Mouse (Mus musculus) urinary bladder, postnatal 36 days (tissue): ENCODE results near the gene Lrfn4.

Source experiments
- DNase-seq, 2 experiments: peaks; one replicate each; pipeline ENCODE4 v3.0.0; 2022; ENCODE audit warnings: low spot score in 2 of 2, mixed read lengths in 1 of 2

The Lrfn4 gene

DNA sequence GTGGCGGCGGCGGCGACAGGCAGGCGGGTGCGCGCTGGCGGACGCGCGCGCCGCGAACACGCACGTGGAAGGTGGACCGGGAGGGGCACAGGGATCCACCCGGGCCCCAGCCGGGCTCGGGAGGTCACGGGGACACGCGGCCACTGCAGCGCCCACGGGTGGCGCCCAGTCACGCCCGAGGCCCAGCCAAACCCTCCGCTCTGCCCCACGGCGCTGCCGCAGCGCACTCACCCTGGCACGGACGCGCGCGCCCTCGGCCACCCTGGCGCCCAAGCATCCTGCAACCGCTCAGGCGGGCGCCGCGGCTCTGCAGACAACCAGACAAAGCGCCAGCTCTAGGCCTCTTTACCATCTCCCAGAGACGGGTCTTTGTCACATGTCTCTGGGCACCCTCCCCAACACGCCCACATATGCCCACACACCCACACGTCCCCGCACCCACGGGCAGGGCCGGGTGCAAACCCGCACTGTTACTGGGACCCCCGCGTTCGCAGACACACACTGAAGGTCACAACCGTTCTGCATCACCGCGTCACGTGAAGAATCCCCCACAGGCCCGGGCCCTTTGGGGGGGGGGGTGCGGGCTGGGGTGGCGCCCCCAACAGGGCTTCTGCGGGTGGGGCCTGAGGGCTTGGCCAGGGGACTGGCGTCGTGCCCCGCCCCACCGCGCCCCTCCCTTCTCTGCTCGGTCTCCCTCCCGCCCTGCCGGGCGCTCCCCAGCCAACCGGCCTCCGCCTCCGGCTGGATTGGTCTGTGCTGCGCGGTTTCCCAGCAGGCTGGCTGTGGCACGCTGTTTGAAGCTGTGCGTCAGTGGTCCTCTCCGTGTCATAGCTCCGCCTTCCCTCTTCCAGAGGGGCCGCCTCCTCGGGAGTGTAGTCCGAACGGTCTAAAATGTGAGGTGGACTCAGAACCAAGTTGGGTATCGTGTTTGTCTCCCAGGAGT, at the start of gene Lrfn4:
Lrfn4 (minus strand) TSS at position 517 of the 943 bp plus-strand sequence.
- DNase-seq: peak; percentile 52 to 77

DNA sequence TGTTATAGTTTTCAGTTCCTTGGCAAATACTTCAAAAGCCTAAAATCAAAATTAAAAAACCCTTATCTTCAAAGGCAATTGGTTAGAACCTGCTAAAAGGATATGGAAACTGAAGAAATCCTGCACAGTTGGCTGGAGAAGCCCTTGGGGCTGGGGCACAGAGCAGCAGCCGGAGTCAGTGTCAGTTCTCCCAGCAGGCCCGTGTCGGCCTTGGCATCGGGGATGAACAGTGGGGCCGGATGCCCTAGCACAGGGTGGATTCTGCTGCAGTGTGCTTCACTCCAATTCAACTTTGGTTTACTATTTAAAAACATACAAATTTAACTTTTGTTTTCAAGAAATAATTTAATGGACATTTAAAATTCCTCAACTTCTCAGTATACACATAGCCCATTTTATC, 42.7 kb upstream of the Lrfn4 start:
- no peak for DNase-seq

DNA sequence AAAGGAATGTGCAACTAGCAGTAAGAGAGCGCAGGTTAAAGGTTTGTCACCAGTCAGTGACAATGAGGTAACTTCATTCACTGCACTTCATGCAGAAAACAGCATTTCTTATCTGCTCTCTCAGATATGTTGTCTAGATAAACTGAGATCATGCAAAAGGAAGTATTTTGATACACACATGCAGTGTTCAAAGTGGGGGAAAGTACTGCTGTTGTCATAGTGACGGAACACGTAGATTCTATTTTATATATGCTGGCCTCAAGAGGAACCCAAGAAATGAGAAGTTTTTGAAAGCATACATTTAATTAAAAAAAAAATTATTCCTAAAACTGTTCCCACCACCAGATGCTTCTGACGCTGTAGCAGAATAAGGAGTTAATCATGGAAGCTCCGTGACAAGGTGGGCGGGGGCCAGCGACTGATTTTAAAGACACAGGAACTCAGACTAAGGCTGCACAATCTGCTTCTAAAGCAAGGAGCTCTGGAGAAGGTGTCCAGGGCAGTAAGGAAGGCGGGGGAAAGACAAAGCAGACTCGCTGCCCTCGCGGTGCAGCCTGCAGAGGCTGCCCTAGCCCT, 31.5 kb upstream of the Lrfn4 start:
- DNase-seq: no peak

DNA sequence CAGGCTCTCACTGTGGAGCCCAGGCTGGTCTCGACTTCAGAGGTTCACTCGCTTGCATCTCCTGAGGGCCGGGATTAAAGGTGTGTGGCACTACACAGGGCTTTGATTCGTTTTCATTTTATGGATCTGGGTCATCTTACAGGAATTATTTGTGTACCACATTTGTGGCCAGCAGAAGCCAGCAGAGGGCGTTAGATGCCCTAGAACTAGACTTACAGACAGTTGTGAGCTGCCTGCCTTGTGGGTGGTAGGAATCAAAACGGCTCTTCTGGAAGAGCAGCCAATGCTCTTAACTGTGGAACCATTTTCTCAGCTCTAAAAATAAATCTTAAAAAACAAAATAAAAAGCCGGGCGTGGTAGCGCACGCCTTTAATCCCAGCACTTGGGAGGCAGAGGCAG, 28.8 kb upstream of the Lrfn4 start:
- no peak for DNase-seq

DNA sequence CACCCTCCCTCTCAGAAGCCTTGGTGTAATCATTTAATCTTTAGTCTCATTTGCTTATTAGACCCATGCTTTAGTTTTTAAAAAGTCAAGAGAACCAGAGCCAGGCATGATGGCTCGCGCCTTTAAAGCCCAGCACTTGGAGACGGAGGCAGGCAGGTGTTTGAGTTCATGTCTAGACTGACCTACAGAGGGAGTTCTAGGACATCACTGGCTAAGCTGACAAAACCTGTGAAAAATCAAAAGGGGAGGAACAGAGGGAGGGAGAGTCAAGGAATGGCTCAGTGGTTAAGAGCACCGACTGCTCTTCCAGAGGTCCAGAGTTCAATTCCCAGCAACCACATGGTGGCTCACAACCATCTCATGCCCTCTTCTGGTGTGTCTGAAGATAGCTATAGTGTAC, 20.5 kb upstream of the Lrfn4 start:
- no peak for DNase-seq

DNA sequence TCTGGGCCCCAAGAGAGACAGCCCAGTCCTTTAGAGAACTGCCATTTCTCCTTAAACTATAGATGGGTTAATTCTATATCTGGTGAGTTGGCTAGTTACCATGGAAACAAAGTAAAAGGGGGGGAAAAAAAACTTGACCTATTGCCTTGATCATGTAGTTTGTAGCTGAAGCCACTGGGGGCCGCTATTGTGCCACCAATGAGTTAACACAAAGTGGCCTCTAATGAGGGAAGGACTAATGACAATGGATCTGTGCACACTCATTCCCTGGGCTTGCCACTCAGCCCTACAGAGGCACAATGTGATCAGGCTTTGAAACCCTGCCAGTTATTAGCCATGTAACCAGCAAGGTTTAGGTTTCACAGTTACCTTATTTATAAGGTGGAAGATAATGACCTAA, 13.4 kb upstream of the Lrfn4 start:
- peak; percentile 60 to 63 for DNase-seq

DNA sequence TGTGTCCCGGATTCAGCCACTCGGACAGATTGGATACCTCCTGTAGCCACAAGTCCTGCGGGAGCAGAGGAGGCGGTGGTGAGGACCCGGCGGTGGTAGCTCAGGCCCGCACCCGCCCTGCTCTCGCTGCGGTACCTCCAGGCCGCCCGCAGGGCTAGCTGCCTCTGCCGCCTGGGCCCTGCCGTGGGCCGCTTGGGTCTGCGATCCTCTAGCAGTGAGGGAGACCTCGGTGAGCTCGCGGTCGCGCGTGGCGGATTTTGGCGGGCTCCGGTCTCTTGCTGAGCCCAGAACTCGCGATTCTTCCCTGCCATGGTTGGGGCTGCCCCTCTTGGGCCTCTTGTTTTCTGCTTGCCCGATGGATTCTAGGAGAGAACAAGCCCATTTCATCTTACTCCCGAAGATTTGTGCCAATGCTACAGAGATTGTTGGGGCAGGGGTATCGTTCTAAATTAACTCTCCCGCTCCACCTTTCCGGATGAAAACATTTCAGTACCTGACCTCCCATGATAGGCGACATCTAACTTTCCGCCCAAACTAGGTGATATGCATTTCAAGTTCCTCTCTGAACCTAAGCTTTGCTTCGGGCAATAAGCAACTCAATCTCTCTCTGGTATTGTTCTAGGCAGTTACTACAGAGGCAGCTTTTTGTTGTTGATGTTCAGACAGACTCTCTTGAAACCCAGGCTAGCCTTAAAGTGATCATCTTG, 10.5 kb upstream of the Lrfn4 start:
- DNase-seq: no peak

DNA sequence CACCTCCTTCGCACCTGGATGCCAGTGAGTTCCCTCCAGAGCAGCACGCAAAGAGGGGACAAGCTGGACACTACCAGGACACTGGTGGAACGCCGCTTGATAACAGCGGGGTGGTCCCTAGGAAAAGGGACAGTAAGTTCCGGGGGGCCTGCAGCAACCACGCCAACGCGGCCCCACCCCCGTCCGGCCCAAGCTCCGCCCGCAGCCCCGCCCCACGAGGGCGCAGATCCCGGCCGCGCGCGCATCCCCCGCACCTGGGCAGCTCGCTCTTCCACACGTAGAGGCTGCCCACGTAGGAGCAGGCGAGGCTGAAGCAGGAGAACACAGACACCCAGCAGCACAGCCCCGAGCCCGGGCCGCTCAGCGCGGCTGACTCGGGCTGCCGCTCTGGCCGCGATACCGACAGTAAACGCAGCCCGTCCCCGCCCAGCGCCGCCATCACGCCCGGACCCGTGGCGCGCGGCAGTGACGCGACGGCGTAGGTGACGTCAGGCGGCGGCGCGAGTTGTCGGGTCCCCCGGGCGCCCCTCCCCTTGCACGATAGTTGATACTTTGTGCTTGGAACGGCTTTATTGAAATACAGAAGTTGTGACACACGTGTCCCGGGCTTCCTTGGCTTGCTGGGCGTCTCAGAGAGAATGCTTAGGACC, 9.8 kb upstream of the Lrfn4 start, which contains the start of gene Rce1:
Rce1 (minus strand) TSS at position 463 of the 650 bp plus-strand sequence.
- DNase-seq: peak; percentile 88 to 89

DNA sequence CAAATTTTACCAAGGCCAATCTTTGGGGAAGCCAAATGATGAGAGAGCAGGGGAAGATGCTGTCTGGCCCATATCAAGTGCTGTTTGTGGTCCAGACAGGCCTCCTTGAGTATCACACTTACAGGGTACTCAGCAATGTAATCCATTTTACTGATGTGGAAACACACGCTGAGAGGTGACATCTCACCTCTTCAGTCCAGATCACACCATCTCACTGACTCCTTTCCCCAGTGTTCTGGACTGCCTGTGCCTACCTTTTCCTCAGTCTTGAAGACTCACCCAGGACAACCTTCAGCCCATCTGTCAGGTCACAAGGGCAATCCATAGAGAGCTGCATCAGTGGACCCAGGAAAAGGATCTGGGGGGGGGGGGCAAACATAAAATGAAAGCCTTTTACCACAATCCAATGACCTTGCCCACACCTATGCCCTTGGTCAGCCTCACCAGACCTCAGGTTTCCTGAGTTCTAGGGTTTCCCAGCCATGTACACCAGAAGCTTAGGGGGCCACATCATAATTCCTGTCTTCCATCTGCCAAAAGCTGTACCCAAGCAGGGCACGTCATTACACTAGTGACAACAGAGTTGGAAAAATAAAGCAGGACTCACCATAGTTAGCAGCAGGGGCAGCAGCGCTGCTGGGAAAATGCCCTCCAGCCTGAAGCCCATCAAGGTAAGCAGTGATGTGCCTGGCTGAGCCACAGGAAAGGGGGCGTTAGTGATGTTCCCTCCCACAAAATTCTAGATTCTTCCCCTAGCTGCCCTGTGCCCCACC, 9.1 kb upstream of the Lrfn4 start:
- DNase-seq: no peak

DNA sequence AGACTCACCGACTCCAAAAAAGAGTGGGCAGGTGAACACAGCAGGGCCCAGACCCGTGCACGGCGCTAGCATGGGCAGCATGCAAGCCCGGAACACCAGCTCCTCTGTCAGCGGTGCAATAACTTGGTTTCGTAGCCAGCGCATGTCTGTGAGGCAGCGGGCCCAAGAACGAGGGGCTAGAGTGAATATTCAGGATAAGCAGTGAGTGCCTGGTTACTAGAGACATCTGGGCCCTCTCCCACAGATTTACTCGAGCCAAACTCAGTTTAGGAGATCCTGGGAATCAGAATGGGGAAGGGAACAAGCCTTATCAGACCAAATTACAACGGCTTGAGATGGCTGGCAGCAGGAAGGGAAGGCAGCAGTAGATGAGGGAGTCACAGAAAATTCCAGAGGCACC, 8.5 kb upstream of the Lrfn4 start:
- no peak for DNase-seq

DNA sequence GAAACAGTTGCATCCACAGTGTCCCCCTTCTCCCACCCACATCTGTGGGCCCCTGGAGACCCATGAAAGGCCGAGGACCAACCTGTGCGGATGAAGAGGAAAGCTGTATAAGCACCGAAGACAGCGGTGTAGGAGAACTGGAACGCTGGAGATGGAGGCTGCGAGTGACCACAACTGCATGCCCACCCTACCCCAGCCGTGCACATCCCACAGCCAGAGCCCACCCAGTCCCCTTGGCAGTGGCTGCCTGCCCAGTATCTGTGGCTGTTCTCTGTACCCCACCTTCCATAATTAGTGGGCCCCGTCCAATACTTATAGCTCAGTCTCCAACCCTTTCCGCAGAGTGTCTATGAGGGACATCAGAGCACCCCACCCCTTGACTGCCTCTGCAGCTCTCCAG, 8.0 kb upstream of the Lrfn4 start:
- DNase-seq: no peak

DNA sequence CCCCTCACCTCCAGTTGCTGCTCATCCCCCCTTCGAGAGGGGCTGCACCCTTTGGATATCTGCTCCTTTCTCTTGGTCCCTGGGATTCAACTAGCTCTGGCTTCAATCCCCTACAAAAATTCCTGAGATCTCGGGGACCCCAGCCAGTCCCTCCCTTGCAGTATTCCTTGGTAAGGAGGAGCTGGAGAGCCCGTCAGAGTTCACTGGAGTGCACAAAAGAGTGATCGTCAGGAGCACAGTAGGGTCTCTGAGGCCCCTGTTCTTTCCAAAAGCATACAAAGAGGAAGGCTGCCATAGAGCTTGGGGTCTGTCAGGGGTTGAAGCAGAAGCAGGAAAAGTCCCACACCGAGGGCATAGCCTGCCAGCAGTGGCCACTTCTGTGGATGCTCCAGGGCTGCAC, 7.3 kb upstream of the Lrfn4 start:
- no peak for DNase-seq

DNA sequence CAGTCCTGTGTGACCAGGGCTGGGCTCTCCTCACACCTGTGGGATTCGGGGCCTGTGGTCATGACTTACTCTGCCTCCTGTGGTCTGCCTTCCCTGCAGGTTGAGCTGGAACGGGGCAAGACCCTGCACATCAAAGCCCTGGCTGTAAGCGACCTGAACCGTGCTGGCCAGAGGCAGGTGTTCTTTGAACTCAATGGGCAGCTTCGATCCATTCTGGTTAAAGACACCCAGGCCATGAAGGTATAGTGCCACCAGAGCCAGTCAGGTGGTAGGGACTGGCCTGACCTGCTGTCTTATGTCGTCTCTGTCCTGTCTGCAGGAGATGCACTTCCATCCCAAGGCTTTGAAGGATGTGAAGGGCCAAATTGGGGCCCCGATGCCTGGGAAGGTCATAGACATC, 5.3 kb upstream of the Lrfn4 start:
- no peak for DNase-seq

DNA sequence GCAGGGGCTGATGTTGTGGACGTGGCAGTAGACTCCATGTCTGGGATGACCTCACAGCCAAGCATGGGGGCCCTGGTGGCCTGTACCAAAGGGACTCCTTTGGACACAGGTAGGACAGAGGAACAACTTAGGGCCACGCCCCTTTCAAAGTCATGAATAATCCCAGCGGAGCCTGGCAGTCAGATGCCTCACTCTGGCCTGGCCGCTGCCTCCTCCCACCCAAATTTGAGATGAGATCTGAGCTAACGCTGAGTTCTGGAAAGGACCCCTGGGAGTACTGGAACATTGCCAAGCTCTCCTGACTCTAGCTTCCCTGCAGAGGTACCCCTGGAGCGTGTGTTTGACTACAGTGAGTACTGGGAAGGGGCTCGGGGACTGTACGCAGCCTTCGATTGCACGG, 4.0 kb upstream of the Lrfn4 start:
- no peak for DNase-seq

DNA sequence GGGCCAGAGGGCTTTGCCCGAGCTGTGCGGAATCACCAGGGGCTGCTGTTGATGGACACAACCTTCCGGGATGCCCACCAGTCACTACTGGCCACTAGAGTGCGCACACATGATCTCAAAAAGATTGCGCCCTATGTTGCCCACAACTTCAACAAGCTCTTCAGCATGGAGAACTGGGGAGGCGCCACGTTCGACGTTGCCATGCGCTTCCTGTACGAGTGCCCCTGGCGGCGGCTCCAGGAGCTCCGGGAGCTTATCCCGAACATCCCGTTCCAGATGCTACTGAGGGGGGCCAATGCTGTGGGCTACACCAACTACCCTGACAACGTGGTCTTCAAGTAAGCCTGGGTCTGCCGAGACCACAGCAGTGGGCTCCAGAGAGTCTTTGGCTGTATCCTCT, 2.7 kb upstream of the Lrfn4 start:
- no peak for DNase-seq

DNA sequence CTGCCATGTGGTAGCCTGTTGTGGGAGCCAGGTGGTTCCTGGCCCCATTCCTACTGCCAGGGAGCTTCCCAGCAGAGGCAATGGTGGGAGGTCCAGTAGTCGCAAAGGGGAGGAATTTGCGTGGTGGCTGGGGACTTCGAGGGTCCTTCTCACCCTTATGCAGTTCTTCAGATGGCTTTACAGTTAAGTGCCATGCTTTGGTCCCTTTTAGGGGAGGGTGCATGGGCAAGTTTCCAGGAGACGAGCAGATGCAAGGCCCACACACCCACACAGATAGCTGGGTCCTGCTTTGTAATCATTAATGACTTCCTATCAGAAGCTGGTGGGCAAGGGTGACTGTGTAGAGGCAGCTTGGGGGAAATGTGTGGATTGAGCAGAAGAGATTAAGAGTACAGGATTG, 1.1 kb upstream of the Lrfn4 start:
- DNase-seq: no peak

DNA sequence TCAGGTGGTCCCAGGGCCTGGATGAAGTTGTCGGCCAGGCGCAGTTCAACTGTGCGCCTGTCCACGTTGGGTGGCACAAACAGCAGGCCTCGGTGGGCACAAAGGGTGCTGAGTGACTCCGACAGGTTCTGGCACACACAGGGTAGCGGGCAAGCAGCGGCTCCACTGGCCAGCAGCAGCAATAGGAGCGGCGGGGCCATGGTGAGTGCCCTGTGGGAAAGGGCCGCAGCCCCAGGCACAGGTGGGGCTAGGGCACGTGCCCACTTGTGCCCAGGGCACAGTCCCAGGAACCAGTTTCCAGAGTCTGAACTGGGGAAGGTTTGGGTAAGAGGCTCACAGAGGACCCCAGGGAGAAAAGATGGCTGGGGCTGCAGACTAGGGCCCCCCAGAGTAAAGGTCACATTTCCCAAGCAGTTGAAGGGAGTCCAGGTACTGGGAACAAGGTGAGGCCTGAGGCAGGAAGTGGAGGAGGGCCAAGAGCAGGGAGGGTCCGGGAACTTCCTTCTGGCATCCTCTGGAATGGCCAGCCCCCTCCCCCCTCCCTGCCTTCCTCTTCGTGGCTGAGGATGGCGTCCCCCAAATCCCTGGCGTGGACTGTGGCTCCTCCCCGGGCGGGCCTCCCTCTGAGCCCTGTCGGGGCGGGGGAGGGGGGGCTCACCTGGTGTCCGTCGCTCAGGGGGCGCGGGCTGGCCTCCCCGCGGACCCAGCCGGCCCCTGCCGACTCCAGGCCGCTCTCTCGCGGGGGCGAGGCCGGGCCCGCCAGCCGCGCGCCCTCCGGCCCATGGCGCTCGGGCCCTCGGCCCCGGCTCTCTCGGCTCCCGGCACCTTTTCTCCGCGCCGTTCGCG, 939 bp downstream of the Lrfn4 start:
- no peak for DNase-seq

DNA sequence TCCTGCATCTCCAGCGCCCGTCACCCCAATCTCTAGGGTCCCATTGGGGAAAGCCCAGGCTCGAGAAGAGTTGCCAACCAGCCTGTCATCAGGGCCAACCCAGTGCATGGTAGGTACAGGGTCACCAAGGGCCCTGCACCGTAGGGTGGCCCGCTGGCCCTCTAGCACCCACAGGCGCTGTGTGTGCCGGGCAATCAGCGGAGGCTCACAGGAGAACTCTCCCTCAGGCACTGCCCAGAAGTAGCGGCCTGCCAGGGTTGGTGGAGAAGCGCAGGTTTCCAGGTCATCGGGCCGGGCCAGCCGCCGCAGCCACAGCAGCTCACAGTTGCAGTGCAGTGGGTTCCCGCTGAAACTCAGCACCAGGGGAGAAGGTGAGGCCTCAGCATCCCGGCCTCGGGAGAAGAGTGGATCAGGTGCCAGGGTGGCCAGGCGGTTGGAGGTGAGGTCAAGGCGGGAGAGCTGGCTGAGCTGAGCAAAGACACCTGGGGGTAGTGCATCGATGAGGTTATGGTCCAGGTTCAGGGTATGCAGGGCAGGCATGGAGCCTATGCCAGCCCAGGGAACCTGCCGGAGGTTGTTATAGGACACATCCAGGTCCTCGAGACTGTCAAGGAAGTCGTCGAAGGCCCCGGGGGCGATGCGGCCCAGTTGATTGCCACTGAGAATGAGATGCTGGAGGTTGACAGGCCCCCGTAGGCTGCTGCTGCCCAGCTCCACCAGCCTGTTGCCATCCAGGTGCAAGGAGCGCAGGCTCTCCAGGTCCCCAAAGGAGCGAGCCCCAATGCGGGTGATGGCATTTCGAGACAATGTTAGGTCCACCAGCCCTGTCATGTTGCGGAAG, 1.8 kb downstream of the Lrfn4 start:
- DNase-seq: no peak

DNA sequence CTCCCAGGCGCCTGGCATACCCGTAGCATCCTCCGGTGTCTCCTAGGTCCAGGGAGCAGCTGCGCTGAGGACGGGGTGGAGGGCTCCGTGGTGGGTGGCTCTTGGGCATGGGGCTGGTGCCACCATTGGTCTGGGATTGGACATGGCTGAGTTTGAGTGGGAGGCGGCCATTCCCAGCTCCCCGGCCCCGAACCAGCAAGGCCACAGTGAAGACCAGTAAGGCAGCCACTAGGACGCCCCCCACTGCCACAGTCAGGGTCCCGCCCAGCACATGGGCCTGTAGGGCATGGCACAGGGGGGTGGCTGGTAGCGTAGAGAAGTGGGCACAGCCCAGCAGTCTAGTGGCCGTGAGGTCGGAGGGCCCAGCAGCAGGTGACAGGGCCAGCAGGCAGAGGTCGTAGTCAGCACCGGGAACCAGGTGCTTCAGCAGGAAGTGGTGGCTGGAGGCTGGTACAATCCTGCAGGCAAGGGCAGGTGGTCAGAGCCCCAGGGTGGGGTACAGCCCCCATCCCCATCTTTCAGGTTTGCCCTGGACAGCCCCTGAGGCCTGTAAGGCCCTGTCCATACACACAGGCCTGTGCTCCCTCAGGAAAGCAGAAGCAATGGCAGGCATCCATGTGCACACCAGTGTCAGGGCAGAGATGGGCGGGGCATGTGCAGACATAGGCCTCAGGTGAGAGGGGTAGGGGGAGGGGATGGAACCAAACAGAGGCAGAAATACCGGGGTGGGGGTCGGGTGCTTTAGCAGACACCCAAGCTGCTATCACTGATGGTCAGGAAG, 3.1 kb downstream of the Lrfn4 start:
- DNase-seq: no peak
